Mouse (Mus musculus): ENCODE results near the gene Cypt1. TPM values are rescaled to one million over a fixed set of nuclear protein-coding genes. Genes with fewer than 3 reads are reported as not detected.

The Cypt1 gene
- not detected in 2 replicates for polyA plus RNA-seq (2012; ENCODE audit: insufficient read depth, insufficient read length, low replicate concordance, missing spikeins)

- TF ChIP-seq CTCF (IDR thresholded peaks at IDR 0.05; ENCODE audit: insufficient read depth, low read depth, low read length) (no peak), POLR2A (IDR thresholded peaks at IDR 0.05; ENCODE audit: insufficient read depth, low read depth, low read length) (no peak)
- 92% methylated on average over 3 of the region's 3 CpGs for WGBS
- no peak within 1 kb of the TSS for H3K27ac ChIP-seq (ENCODE audit: insufficient read depth, low read depth, low read length)
- no peaks in the 10 kb centered on the region for H3K4me1 ChIP-seq (ENCODE audit: control insufficient read depth, insufficient read depth, low read length)
- no peak within 1 kb of the TSS for H3K4me3 ChIP-seq (ENCODE audit: insufficient read depth, low read depth, low read length)
Measured at GRCm38 (mm10) chrX:16522569-16522968, at the start of gene Cypt1. Gene Cypt1, plus strand, starts transcription at chrX:16522869.

GRCm38 (mm10) chrX:16546806-16547205, 24.1 kb downstream of the Cypt1 start:
- Histone ChIP-seq H3K4me3 (ENCODE audit: insufficient read depth, low read depth, low read length) (no peak overlapping the region), H3K4me1 (ENCODE audit: control insufficient read depth, insufficient read depth, low read length) (no peaks in the 10 kb centered on the region), H3K27ac (ENCODE audit: insufficient read depth, low read depth, low read length) (no peak overlapping the region)
- no peak for TF ChIP-seq POLR2A (IDR thresholded peaks at IDR 0.05; ENCODE audit: insufficient read depth, low read depth, low read length)
- no peak for TF ChIP-seq CTCF (IDR thresholded peaks at IDR 0.05; ENCODE audit: insufficient read depth, low read depth, low read length)

- 69% methylated on average over 1 of the region's 1 CpGs for WGBS
- H3K4me1 ChIP-seq (ENCODE audit: control insufficient read depth, insufficient read depth, low read length) = no peaks in the 10 kb centered on the region
- TF ChIP-seq POLR2A (IDR thresholded peaks at IDR 0.05; ENCODE audit: insufficient read depth, low read depth, low read length) (no peak), CTCF (IDR thresholded peaks at IDR 0.05; ENCODE audit: insufficient read depth, low read depth, low read length) (no peak)
- H3K4me3 ChIP-seq (ENCODE audit: insufficient read depth, low read depth, low read length) = no peak overlapping the region
- no peak overlapping the region for H3K27ac ChIP-seq (ENCODE audit: insufficient read depth, low read depth, low read length)
Measured at GRCm38 (mm10) chrX:16557061-16557460, 34.4 kb downstream of the Cypt1 start.

- TF ChIP-seq POLR2A (IDR thresholded peaks at IDR 0.05; ENCODE audit: insufficient read depth, low read depth, low read length) (no peak), CTCF (IDR thresholded peaks at IDR 0.05; ENCODE audit: insufficient read depth, low read depth, low read length) (no peak)
Measured at GRCm38 (mm10) chrX:16558501-16558900, 35.8 kb downstream of the Cypt1 start.

More at GRCm38 (mm10) chrX:16558501-16558900, 35.8 kb downstream of the Cypt1 start:
- no peak overlapping the region for H3K4me3 ChIP-seq (ENCODE audit: insufficient read depth, low read depth, low read length)
- H3K4me1 ChIP-seq (ENCODE audit: control insufficient read depth, insufficient read depth, low read length) = no peaks in the 10 kb centered on the region
- no peak overlapping the region for H3K27ac ChIP-seq (ENCODE audit: insufficient read depth, low read depth, low read length)

Other genes with a start within 250 kb of the Cypt1 start
- gene Maoa, start 96.8 kb downstream of the Cypt1 start, polyA plus RNA-seq (2012; ENCODE audit: insufficient read depth, insufficient read length, low replicate concordance, missing spikeins) = not detected in 2 replicates